Mouse (Mus musculus): ENCODE results near the gene Foxp4. TPM values are rescaled to one million over a fixed set of nuclear protein-coding genes. Genes with fewer than 3 reads are reported as not detected.

Foxp4 gene
- total RNA-seq, 2 experiments from 2014 or later, result 12.2 to 13.6 TPM

GRCm38 (mm10) chr17:47832501-47833028, 91.9 kb downstream of the Foxp4 start:
- intact Hi-C loops (cut with DNase I), result no loop called here
- DNase-seq, result no peak

- DNase-seq, result no peak
- intact Hi-C loops (cut with DNase I), result no loop called here
These were observed 92.7 kb downstream of the Foxp4 start for GRCm38 (mm10) chr17:47831772-47832171.

- no peak for DNase-seq
- intact Hi-C loops (cut with DNase I), result no loop called here
These were observed 93.3 kb downstream of the Foxp4 start for GRCm38 (mm10) chr17:47831161-47831560.

GRCm38 (mm10) chr17:47821339-47821738, 103.1 kb downstream of the Foxp4 start:
- DNase-seq, result peak in 1 of 2 experiments; percentile 35
- intact Hi-C loops (cut with DNase I), result no loop called here

- no peak for DNase-seq
- intact Hi-C loops (cut with DNase I), result no loop called here
These were observed 106.3 kb downstream of the Foxp4 start for GRCm38 (mm10) chr17:47818038-47818725.

Other genes starting within 250 kb of the Foxp4 start
- 100 to 1,000 TPM; 129 TPM for gene Tomm6, start 236.3 kb downstream of the Foxp4 start, total RNA-seq (2021)
- 1 to 10 TPM; 3.3 to 5.4 TPM for gene Frs3, start 235.6 kb downstream of the Foxp4 start, total RNA-seq (2021)
- gene Gm21981, start 230.2 kb downstream of the Foxp4 start, total RNA-seq (2021), result under 1 TPM; 0.74 to 0.78 TPM
- gene Prickle4, start 229.9 kb downstream of the Foxp4 start, total RNA-seq (2021), result 1 to 10 TPM; 3.8 to 5.4 TPM
- gene Pgc, start 197.8 kb downstream of the Foxp4 start, total RNA-seq (2021), result not detected
- 10 to 100 TPM; 46.8 to 49.3 TPM for gene Tfeb, start 187.6 kb downstream of the Foxp4 start, total RNA-seq (2021)
- 1 to 10 TPM; 2.8 to 3.9 TPM for gene Mdfi, start 90.0 kb downstream of the Foxp4 start, total RNA-seq (2021)
- gene 1700122O11Rik, start 113.6 kb upstream of the Foxp4 start, total RNA-seq (2021), result not detected
- gene 1700067P10Rik, start 164.7 kb upstream of the Foxp4 start, total RNA-seq (2021), result not detected
- not detected for gene 9830107B12Rik, start 221.6 kb upstream of the Foxp4 start, total RNA-seq (2021)
- not detected for gene A530064D06Rik, start 242.6 kb upstream of the Foxp4 start, total RNA-seq (2021)